Mouse (Mus musculus) kidney, postnatal 36 days (tissue): ENCODE data around the gene Entr1.
A peak's percentile ranks its signal among the peaks of the same experiment; 100 is the strongest.
"Not testable (repeated sequence)": the region's sequence is repeated elsewhere in the genome, so short reads cannot be mapped to it uniquely, and the experiment has no call there.

Source experiments
- DNase-seq, 2 experiments: peaks; one replicate each; pipeline ENCODE4 v3.0.0; 2021 to 2022; ENCODE audit warnings: mixed read lengths in 2 of 2

The Entr1 gene

DNA sequence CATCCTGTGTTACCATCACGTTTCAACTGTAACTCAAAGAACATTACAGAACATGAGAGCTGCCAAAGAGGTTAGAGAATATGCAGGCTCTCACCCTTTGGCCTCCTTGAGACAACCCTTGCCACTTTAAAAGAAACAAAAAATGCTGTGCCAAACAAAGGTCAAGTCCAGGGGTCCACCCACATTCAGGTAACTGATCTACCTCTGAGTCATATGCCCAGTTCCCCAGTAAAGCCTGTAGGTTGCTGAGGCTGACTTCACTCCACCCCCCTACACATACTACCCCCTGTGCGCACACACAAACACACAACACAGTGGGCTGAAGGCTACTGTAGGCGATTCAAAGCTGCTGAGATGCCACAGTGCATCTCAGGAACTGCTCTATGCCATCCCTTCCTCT is 1.4 kb downstream of the Entr1 start:
- DNase-seq, result peak; percentile 57 to 72

DNA sequence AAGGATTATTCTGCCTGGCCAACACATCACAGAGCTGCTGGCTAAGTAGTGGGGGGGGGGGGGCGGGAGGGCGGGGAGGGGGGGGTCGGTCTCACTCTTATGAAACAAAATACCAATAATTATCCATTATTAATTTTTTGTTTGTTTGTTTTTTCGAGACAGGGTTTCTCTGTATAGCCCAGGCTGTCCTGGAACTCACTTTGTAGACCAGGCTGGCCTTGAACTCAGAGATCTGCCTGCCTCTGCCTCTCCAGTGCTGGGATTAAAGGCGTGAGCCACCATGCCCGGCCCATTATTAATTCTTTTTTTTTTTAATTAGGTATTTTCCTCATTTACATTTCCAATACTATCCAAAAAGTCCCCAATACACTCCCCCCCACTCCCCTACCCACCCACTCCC is 8.2 kb downstream of the Entr1 start:
- DNase-seq, result not testable (repeated sequence)

DNA sequence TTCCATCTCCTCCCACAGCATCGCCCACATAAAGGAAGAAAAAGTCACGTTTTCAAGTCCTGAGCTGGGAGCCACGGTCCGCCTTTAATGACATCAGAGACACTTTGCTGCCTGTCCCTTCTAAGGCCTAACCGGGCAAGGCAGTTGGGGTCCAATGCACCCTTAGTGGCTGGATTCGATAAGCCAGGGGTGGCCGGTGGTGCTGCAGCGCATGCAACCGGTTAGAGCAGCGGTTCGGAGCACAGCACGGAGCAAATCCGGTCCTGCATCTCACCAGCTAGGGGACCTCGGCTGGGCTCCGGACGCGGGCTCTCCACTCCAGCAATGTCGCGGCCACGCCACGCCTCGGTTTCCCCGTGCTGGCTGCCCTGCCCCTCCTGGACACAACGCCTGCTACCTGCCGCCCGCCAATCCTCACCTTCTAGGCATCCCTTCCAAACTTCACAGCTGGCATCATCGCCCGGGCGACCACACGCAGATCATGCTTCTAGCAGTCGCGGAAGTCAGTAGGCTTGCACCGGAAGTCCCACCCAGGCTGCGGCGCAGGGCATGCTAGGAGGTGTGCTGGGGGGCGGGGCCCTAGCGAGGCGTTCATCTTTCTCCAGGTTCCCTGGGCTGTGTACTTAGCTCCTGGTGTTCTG is 8.9 kb downstream of the Entr1 start, which contains the start of gene Snapc4:
Gene Snapc4 (minus strand): TSS at position 523 of the 641 bp plus-strand sequence.
- DNase-seq, result peak; percentile 91 to 95

DNA sequence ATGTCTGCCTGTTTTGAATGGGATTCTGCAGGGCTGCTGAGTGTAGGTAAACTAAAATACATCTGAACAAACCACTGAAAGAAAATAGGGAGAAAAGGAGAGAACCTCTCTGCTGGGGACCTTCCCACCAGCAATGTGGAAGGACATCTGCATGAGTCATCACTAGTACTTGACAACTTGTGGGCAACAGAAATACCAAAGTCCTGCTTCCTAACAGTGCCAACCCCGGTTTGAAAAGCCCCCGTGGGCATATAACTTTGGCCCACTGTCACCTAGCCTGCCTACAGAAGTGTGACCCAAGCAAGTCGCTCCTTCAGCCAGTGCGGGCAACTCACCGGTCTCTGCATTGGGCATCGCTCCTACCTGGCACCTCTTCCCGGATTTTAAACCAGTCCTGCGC is 16.7 kb downstream of the Entr1 start:
- no peak for DNase-seq

DNA sequence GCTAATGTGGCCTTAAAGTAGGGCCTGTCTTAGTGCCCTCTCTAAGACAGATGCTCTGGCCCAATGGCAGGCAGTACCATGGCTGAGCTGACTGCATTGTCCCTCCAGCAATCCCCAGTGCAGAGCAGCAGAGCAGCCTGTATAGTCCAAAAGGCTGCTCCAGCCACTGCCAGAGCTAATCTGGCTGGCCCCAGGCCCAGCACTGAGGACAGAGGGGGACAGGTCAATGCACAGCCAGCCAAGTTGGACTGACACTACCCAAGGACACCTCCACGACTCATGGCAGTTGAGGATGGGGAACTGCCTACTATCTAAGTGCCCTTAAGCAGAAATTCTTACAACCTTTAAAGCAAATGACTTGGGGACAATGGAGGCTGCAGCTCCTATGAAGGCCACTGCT is 20.5 kb downstream of the Entr1 start:
- DNase-seq, result no peak

DNA sequence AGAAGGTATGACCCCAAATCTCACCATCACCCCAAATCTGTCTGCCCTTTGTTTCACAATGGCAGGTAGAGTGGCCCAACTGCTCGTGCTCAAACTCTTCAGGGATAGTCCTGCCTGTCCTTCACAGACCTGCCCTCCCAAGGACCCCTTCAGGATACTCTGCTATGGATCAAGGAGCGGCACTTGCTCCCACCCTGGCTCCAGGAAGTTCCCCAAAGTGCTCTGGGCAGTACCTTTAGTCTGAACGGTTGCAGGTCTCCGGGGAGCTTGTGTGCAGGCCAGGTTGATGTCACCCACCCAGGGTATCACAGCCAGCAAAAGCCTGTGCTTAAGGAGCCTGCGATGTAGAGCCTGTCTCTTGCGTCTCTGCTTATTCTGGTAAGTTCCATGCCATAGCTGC is 21.2 kb downstream of the Entr1 start:
- no peak for DNase-seq

DNA sequence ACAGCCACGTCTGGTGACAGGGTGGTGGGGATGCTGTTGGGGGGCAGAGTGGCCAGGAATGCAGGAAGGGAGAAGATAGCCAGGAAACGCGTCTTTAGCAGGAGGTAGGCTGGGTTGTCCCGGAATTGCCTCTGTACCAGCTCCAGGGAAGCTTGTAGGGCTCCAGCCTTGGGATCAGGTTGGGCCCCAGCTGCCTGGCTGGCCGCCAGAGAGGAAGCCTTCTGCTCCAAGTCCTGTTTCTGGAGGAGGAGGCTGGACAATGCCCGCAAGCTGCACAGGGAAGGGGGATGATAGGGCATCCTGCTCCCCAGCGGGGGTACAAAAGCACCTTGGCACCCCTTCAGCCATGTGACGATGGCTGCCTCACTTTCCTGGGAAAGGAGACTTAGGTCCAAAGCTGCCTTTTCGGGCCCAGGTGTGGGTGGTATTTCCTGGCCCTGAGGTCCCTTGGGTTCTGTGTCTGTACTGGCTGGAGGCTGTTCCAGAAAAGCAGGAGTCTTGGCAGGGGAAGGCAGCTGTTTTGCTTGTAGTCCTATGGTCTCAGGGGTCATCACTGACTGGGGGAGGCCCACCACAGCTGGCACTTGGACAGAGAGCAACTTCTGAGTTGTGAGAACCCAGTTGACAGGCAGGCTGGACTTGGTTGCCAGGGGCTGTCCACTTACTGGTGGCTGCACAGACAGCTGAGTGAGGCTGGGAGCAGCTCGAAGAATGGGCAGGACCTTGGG is 24.2 kb downstream of the Entr1 start:
- peak; percentile 66 to 87 for DNase-seq

DNA sequence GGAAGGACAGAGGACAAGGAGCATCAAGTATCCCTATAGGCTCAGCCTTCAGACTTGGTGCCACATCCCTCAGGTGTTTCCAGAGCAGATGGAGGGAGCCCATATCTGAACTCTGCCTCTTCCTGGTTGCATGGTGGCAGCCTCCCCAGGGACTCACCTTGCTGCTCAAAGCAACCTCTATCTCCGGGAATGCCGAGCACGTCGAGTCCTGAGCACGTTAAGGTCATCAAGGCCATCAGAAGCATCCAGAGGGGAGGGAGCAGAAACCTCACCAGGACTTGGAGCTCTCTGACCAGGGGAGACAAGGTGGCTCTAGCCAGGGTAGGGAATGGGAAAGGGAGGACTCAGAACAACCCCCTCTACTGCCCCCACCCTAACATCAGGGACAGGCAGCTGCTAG is 25.6 kb downstream of the Entr1 start:
- DNase-seq, result no peak

DNA sequence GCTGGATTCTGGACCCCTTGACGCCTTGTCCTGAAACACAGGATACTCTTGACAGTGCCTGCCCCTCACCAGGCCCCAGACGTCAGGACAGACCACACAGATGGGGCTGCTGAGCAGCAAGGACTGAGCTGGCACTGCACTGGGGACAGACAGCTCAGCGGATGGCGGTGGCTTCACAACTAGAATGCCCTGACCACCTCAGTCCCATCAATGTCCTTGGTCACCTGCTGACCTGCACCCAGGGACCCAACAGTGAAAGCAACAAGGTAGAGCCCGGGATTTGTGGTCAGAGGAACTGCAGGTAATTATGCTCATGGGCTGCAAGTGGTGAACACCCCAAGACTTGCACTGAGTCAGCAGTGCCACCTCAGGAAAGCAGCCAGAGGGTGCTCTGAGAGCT is 26.1 kb downstream of the Entr1 start:
- no peak for DNase-seq

DNA sequence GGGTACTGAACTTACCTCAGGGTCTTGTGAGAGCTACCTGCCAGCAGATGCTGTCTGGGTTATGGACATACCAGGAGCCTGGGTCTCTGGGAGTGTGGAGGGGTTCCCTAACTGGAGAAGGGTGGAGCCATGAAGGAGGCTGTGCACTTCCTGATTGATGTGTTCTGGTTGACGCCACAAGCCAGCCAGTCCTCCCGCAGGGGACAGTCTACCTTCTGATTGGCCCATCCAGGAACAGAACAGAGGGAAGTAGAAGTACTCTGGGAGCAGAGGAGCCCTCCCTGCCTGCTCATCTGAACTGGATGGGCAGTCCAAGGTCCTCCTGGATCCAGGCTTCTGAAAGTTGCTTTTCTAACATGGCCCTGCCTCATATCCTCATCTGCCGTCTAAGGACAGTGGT is 28.3 kb downstream of the Entr1 start, which contains the start of gene Card9:
Gene Card9 (minus strand): TSS at position 147 of the 400 bp plus-strand sequence.
- no peak for DNase-seq

DNA sequence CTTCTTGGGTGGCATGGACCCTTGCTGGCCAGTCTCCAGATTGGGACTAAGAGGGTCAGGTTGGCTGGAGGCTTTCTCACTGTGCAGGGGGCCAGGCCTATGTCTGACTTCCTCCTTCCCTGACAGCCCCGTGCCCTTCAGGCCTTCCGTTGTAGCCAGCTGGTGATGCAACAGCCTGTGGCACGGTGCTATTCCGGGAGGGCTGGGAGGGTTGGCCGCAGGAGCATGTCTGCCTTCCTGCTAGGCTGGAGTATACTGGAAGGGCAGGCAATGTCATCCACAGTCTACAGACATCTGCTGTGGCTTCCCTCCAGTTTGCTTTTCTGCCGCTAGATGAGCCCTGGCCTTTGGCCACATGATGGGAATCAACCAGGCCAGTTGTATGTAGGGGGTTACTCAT is 29.1 kb downstream of the Entr1 start:
- DNase-seq, result no peak

DNA sequence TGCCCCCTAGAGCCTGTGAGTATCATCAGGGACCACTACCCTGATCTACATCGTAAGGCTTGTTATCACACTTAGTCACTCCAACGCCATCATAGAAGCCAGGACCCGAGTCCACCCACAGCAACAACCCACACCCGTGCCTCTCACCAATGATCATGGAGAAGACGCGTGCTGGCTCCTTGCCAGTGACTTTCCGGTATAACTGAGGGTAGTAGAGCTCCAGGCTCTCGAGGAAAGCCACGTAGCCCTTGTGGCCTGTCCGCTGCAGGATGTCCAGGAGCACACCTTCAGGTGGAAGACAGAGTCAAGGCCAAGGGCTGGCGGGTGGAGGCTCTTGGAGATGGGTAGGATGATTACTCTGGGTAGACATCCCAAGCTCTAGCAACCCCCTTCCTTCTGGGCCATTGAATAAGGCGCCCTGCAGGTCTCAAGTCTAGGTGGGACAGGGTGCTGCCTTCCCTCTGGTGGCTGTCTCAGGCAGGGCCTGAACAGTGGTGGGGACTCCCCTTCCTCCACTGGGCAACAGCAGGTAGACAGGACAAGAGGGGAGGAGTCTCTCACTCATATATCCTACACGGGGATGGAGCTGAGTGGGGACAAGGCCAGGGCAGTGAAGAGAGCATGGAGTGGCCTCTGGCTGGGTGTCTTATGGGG is 30.3 kb downstream of the Entr1 start:
- no peak for DNase-seq

DNA sequence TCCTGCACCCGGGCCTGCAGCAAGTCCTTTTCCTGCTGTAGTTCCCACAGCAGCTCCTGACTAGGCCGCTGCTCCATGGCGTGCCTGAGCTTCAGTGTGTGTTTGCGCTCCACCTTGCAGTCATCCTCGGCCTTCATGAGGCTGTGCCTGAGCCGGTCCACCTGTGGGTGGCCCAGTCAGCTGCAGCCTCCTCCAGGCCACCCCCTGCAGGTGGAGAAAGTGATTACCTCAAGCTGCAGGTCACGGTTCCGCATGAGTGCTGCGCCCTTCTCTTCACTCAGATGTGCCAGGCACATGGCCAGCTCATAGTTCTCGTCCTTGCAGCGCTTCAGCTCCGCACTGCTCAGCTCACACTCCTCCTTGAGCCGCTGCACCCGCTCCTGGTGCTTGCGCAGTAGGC is 31.6 kb downstream of the Entr1 start:
- peak; percentile 85 to 92 for DNase-seq

DNA sequence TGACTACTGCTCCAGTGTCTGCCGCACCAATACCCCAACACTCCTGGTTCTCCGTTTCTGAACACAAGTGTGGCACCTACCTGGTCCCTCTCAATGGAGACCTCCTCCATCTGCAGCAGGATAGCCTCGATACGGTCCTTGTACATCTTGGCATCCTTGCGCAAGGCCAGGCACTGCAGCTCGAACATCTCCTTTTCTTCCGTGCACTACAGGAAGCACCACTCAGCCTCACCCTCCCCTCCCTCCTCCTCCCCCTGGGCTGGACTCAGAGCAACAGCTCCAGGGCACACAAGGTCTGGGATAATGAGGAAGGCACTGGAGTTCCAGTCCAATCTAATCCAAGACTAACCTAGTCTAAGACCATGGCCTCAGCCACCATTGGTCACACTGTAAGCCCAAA is 32.4 kb downstream of the Entr1 start:
- DNase-seq, result no peak

DNA sequence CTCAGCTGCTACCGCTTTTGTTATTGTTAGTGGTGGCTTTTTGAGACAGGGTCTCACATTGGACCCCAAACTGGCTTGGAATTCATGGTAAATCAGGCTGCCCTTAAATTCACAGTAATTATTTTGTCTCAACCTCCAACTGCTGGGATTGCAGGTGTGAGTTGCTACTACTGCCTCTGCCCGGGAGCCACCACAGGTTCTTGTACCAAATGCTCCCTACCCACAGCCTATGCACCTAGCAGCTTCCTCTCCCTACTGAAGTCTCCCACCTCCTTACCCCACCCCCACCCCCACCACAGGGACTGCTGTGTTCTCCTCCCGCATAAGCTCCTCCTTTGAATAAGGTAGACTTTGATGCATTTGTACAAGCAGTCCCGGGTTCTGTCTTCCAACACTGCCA is 32.9 kb downstream of the Entr1 start:
- no peak for DNase-seq

DNA sequence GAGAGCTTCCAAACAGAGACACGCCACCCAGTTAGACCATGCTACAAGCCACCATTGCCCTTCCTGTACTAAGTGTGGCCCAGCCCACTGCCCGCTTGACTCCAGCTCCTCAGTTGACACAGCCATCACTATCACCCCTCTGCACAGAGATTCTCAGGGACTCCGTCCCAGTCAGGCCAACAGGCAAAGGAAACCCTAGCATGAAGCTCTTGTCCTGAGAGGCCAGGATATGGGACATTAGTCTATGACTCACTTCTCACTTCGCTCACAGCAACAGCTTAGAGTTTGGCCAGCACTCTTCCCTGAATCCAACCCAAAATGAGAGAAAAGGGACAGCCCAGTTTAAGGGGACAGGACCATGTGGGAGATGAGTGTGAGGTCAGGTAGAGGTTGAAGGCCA is 34.7 kb downstream of the Entr1 start:
- no peak for DNase-seq

DNA sequence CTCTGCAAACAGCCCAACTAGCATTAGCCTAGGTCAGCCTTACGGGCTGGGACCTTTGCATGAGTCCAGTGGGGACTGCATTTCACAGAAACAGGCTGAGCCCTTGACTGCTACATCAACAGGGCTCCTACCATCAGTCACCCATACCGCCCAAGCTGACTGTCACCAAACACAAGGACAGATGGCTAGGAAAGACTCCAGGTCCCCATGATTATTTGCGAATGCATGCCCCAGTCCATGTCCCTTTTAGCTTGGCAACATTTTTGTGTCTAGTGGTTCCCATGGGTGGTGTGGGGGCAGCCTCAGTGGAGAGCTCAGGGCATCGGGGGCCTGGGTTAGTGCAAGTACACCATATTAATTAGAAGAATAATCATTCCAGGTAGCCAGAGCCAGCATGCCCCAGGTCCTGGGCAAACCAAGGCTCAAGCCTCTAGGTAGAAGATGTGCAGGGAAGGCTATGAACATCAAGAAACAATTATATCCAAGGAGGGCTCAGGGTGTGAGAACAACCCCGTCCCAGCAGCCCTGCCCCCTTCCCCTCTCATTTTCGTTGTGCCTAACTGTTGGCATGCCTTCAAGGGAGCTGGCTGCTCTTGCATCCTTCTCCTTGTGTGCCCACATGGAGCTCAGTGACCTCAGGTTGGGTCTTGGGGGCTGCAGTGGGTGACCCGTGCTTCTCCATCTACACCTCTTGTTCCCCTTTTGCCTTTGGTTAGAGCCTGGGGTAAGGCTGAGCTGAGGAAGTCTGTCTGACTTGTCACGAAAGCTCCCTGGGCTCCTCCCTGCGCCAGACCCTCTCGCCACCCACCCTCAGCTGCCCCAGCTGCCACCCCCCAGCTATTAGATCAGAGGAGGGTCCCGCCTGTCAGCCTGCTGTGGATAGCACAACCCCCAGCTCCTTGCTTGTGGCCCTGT is 35.8 kb downstream of the Entr1 start:
- no peak for DNase-seq

DNA sequence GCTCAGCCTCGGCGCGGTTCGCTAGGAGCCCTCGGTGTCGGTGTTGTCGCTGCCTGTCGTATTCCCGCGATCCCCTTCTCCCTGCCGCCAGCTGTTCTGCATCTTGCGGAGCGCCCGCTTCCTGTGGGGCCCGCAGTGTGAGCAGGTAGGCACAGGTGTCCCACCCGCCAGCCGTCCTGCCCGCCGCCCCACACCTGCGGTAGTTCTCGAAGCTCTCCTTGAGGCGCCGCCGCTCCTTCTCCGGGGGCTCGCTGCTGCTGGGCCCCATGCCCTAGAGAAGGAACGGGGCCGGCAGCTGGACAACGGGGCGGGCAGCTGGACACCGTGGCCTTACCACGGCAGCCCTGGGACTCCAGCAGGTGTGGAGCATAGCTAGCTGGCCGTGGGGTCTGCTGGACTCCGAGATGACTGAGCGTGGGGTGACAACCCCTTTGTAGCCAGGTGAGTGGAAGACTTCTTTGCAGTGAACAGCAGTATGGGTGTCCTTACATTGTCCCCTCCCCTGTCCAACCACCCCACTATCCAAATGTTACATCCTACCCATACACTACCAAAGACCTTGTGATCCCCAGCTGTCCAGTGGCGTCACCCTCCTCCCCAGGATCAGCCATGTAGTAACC is 36.7 kb downstream of the Entr1 start:
- no peak for DNase-seq

DNA sequence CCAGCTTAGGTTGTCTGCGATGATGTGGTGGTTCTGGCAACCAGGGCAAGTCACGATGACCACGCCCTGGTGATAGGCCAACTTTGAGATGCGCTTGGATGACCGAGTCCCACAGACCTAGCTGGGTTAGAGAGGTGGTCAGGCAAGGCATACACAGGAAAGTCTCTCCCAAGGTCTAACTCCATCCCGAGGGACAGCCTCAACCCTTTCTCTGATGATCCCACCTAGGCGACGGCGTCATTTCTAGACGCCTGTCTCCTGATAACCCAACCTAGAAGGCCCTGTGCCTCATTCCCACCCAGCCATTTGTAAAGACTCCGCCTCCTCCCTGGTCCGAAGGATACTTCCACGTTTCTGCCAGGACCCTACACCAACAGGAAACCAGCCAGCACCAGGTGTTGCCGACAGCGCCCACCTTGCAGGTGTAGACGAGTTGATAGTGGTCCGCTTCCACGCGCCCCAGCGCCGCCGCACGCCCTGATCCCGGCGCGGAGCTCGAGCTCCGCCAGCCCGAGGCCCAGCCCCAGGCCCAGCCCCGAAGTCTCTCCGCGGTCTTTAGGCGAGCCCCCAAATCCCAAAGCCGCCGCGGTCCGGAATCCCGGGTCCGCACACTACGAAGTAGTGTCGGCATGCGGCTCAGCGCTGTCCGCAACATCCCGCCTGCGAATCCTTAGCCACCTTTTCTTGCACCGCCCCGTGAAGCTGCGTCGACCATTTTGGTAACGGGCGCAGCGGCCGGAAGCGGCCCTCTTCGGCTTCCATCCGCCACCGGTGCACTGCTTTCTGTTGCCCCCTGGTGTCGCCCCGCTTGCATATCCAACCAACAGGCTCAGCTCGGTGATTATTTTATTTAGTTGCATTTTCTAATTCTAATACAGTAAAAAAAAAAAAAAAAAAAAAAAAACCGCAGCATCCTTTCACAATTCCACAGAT is 37.5 kb downstream of the Entr1 start, which contains the start of gene Dnlz:
Gene Dnlz (minus strand): TSS at position 753 of the 933 bp plus-strand sequence.
- peak; percentile 95 to 97 for DNase-seq

DNA sequence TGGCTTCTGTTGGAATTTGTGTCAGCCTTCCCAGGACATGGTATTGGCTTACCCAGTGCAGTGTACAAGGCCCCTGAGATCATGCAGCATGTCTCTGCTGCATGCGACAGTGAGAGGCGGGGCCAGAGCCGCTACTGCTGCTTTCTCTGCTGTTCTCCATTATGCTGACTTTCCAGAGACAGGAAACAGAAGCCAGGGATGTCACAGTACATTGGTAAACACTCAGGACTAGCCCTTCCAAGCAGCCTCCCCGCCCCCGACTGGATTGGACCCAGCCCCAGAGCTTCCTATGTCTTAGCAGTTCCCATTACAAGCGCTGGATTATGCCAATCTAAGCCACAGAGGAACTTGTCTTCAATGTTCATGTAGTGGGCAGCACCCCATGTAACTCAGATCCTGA is 40.9 kb downstream of the Entr1 start:
- DNase-seq, result peak; percentile 63 to 66
